Mouse (Mus musculus) cerebellum, adult 11 months (tissue): ENCODE measurements at regions not wholly inside any gene's neighbourhood (a gene's known extent, or its start where the extent isn't known, plus 50 kb on each side); places are given as distances from the start of the nearest gene placed in this dataset.
A peak's percentile ranks its signal among the peaks of the same experiment; 100 is the strongest.

Experiments
- DNase-seq: peaks from one replicate; pipeline ENCODE4 v3.0.0; 2022

- DNase-seq, result no peak
Measured at GRCm38 (mm10) chr9:112608932-112609331, 373.2 kb upstream of the Arpp21 start.

GRCm38 (mm10) chr9:112607221-112607620 is 371.5 kb upstream of the Arpp21 start:
- no peak for DNase-seq

GRCm38 (mm10) chr9:112595731-112596130 is 360.0 kb upstream of the Arpp21 start:
- DNase-seq, result peak; percentile 17

DNA sequence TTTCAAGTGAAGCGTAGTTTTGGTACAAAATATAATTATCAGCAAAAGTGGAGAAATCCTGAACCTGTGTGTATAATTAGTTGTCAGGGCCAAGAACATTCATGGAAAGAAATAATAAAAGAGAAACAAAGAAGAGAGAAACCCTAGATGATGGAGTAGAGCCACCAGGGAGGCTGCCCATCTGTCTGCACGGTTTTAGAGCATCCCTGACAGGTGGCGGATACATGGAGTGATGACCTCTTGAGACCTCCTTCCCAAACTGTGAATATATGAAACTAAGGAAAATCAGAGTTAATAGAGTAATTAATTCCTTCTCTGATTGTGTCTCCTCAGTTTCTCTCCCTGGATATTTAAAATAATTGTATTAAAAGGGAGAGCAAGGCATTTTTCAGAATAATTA is 354.5 kb upstream of the Arpp21 start:
- peak; percentile 32 for DNase-seq

- no peak for DNase-seq
Measured at GRCm38 (mm10) chr9:112573316-112573715, 337.6 kb upstream of the Arpp21 start.

DNA sequence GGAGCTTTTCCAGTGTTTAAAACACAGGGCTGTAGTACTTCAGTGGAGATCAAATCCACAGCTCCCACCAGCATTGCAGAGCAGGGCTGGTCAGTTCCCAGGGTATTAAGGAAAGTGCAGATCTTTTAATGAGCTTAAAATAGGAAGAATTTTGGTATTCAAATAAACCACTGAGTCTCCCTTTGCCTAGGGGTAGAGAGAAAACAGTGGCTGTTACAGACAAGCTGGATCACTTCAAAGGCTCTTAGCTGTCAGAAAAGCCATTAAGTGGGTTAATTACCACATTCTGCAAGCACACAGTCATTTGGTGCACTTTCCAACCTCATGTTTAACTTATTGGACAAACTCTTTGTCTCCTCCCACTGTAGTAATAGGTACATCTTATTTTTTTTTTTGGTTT is 325.6 kb upstream of the Arpp21 start:
- no peak for DNase-seq

DNA sequence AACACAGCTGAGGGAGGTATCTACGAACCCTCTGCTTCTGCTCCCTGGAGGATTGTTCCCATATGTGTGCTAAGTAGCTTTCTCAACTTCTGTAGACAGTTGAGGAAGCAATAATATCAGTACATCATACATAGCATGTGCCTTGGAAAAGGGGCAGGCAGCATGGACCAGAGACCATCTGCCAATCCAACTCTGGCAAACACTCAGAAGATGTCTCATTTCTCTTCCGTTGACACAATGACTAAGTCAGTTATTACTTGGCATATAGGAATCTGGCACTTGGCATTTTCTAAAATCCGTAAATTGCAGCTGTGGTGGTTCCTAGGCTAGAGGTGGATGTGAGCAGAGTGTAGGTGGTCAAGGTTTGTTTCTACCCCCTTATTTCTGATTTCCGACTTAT is 324.5 kb upstream of the Arpp21 start:
- no peak for DNase-seq

DNA sequence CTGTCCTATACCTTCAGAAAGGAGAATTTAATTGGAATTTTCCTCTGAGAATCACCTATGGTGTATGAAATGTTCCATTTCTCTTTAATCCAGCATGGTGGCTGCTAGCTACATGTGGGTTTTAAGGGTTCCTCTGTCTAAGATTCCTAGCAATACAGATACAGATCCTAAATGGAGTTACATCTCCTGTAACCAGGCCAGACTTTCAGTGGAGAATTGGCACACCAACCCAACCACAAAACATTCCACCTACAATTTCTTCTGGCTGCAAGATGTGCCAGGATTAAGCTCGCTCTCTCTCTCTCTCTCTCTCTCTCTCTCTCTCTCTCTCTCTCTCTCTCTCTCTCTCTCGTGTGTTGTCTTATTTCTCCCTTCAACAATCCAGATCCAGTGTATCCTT is 302.2 kb upstream of the Arpp21 start:
- DNase-seq, result no peak

DNA sequence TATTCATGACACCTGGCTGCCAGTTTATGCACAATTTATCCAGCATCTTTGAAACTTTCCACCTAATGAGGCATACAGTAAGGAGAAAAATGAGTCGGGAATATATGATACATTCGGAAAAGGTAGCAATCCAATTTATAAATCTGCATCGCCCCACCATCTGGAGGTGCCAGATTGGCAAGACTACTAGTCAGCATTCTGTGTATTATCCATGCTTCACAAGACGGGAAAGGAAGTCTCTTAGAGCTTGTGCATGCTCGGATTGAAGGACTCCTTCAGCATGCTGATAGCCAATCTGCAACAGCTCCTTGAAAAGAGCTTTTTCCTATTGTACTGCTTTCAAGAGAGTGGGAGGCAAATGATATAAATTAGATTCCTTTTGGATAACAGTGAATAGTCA is 289.6 kb upstream of the Arpp21 start:
- peak; percentile 30 for DNase-seq

GRCm38 (mm10) chr9:112523251-112523650 is 287.5 kb upstream of the Arpp21 start:
- DNase-seq, result peak; percentile 14

- DNase-seq, result no peak
Measured at GRCm38 (mm10) chr9:112510716-112511115, 275.0 kb upstream of the Arpp21 start.

- no peak for DNase-seq
Measured at GRCm38 (mm10) chr9:112506871-112507270, 271.1 kb upstream of the Arpp21 start.

GRCm38 (mm10) chr9:112498676-112499075 is 262.9 kb upstream of the Arpp21 start:
- DNase-seq, result no peak

DNA sequence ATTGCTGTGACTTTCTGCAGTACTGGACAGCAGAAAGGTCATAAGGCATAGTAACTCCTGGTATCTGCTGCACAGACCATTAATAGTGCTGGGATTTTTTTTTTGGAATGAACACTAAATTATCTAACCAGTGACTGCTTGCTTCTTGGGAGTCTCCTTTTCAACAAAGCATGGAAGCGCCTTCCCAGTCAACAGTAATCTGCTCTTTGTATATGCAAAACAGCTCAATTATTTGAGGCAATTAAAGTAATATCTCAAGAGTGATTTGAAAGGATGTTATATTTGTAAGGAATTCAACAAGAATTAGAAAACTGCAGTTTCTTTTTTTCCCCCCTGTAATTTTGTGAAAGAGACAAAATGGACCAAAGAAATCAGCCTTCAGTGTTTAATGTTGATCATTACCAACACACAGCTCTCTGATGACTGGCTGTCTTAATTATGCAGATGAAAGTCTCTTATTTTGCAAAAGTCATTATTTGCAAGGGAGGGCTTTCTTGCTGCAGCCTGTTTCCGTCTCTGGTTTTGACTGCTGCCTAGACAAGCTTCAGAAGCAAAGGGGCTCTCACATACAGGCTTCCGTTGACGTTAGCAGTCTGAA is 260.3 kb upstream of the Arpp21 start:
- DNase-seq, result no peak

DNA sequence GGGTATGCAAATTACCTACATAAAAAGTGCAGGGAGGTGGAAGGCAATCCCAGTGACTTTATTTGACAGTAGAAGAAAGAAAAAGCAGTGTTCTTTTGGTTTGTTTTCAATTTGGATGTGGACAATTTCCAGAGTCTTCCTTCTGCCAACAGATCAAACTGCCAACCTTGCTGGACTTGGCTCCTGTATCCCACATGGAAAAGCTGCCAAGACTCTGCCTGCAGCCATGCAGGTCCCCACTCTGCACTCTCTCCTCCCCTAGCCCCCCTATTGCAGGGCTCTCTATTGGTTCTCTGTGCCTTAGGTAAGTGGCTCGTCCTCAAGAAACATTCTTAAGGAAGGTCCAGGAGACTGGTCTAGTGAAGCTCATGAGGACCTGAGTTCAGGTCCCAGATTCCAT is 255.2 kb upstream of the Arpp21 start:
- DNase-seq, result peak; percentile 81

- DNase-seq, result no peak
Measured at GRCm38 (mm10) chr9:112476644-112477043, 240.9 kb upstream of the Arpp21 start.

- no peak for DNase-seq
Measured at GRCm38 (mm10) chr9:112457594-112457993, 221.9 kb upstream of the Arpp21 start.

- peak; percentile 95 for DNase-seq
Measured at GRCm38 (mm10) chr9:112454706-112455105, 219.0 kb upstream of the Arpp21 start.

GRCm38 (mm10) chr9:112447515-112447914 is 211.8 kb upstream of the Arpp21 start:
- DNase-seq, result peak; percentile 67

- no peak for DNase-seq
Measured at GRCm38 (mm10) chr9:112446981-112447380, 211.2 kb upstream of the Arpp21 start.

GRCm38 (mm10) chr9:112446027-112446352 is 210.3 kb upstream of the Arpp21 start:
- DNase-seq, result no peak

GRCm38 (mm10) chr9:112445230-112446026 is 209.7 kb upstream of the Arpp21 start:
- DNase-seq, result no peak

GRCm38 (mm10) chr9:112444220-112444619 is 208.5 kb upstream of the Arpp21 start:
- peak; percentile 31 for DNase-seq

DNA sequence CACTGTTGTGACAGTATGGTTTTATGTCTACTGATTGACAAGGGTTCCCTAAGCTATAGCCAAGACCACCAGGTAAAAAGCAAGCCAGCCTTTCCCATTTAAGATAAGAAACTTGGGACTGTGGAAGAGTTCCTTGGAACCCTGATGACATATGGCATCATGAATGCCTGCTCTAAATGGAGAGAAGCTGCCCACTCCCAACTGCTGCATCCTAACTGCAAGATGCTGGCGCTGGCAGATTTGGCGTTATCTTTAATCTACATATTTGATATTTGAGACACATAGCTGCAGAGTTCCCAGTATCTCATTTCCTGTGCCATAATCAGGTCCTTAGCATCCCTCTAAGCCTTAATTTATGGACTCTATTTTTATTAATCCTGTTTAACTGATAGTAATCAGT is 200.4 kb upstream of the Arpp21 start:
- no peak for DNase-seq

GRCm38 (mm10) chr9:112431920-112432437 is 196.2 kb upstream of the Arpp21 start:
- DNase-seq, result no peak
